Mouse (Mus musculus) megakaryocyte, embryonic 14.5 days (primary cell): ENCODE results near the gene Larp1b.

Source experiments
- FLI1 ChIP-seq: IDR thresholded peaks from 2 replicates; pipeline ENCODE4 v1.6.1; 2012; ENCODE audit warnings: low read length, inconsistent platforms, mixed read lengths
- GATA1 ChIP-seq: IDR thresholded peaks from 3 replicates; pipeline ENCODE4 v1.6.1; 2012; ENCODE audit warnings: mixed read lengths, low read length, inconsistent platforms, borderline replicate concordance

GRCm38 (mm10) chr3:40952606-40953005 is 3.0 kb downstream of the Larp1b start:
- TF ChIP-seq GATA1: no peak
- no peak for TF ChIP-seq FLI1
